Mouse (Mus musculus): ENCODE results near the gene Golt1b.

Gene Golt1b

GRCm38 (mm10) chr6:142384521-142384920, 2.5 kb upstream of the Golt1b start:
- no peak for DNase-seq (ENCODE audit: low read depth, low spot score)

- DNase-seq (ENCODE audit: low read depth, low spot score), result no peak
These were observed 573 bp upstream of the Golt1b start for GRCm38 (mm10) chr6:142386285-142387010.

GRCm38 (mm10) chr6:142387755-142388271, 792 bp downstream of the Golt1b start:
- DNase-seq (ENCODE audit: low read depth, low spot score), result no peak

- no peak for DNase-seq (ENCODE audit: low read depth, low spot score)
These were observed 2.1 kb downstream of the Golt1b start for GRCm38 (mm10) chr6:142389101-142389500.

- DNase-seq (ENCODE audit: low read depth, low spot score), result no peak
These were observed 5.3 kb downstream of the Golt1b start for GRCm38 (mm10) chr6:142392312-142392711.

- DNase-seq (ENCODE audit: low read depth, low spot score), result no peak
These were observed 7.6 kb downstream of the Golt1b start for GRCm38 (mm10) chr6:142394669-142395068.

GRCm38 (mm10) chr6:142395756-142396155, 8.7 kb downstream of the Golt1b start:
- DNase-seq (ENCODE audit: low read depth, low spot score), result no peak

GRCm38 (mm10) chr6:142411140-142411539, 24.1 kb downstream of the Golt1b start:
- no peak for DNase-seq (ENCODE audit: low read depth, low spot score)

GRCm38 (mm10) chr6:142412906-142413491, 26.0 kb downstream of the Golt1b start, which contains the start of gene Spx:
Gene Spx (plus strand): TSS chr6:142413441.
- DNase-seq (ENCODE audit: low read depth, low spot score), result no peak

- DNase-seq (ENCODE audit: low read depth, low spot score), result no peak
These were observed 26.8 kb downstream of the Golt1b start for GRCm38 (mm10) chr6:142413845-142414244.

- no peak for DNase-seq (ENCODE audit: low read depth, low spot score)
These were observed 27.6 kb downstream of the Golt1b start for GRCm38 (mm10) chr6:142414597-142414996.

GRCm38 (mm10) chr6:142424976-142425375, 38.0 kb downstream of the Golt1b start:
- DNase-seq (ENCODE audit: low read depth, low spot score), result no peak

GRCm38 (mm10) chr6:142429072-142429471, 42.1 kb downstream of the Golt1b start:
- no peak for DNase-seq (ENCODE audit: low read depth, low spot score)

GRCm38 (mm10) chr6:142451381-142451780, 64.4 kb downstream of the Golt1b start:
- no peak for DNase-seq (ENCODE audit: low read depth, low spot score)

- DNase-seq (ENCODE audit: low read depth, low spot score), result no peak
These were observed 66.3 kb downstream of the Golt1b start for GRCm38 (mm10) chr6:142453311-142453710.
